Mouse (Mus musculus) megakaryocyte, embryonic 14.5 days (primary cell): Measurements from ENCODE around the gene Trnt1.

Experiments
- FLI1 ChIP-seq: IDR thresholded peaks from 2 replicates; pipeline ENCODE4 v1.6.1; 2012; ENCODE audit warnings: low read length, inconsistent platforms, mixed read lengths
- GATA1 ChIP-seq: IDR thresholded peaks from 3 replicates; pipeline ENCODE4 v1.6.1; 2012; ENCODE audit warnings: mixed read lengths, low read length, inconsistent platforms, borderline replicate concordance

DNA sequence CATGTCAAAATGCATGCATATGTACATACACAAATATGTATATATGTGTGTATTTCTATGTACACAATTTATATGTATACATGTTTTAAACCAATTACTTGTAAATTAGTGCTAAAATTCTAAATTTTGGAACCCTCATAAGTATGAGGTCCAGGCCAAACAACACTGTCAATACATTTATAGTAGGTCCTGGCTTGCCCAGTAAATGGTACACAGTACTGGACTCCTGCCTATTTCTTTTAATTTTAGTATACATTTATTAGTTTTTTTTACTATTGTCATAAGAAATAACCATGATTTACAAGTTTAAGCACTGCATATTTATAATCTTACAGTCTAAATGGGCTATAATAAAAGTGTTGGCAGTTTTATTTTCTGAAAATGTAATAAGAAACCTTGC is 50.3 kb downstream of the Trnt1 start:
- no peak for TF ChIP-seq FLI1
- no peak for TF ChIP-seq GATA1
